ENCODE assay signal across 14 mouse cellular contexts in genomic region chr1:161247176-161247575, GRCm38 (mm10). TPM values are rescaled to one million over a fixed set of nuclear protein-coding genes. Genes with fewer than 3 reads are reported as not detected.
A peak's percentile ranks its signal among the peaks of the same experiment; 100 is the strongest.
DNase-seq lines count a peak whose midpoint lies in the region; ATAC-seq and TF ChIP-seq lines count a peak whose summit lies in the region.
"Had no signal": no experiment of that assay in that cellular context is flagged by ENCODE, and none has a peak within 500 bp of the region (broad histone marks: within the 10 kb centered on the region; RNA-seq: fewer than 3 reads in every experiment).

No protein-coding gene starts in this region.

- WGBS in kidney, embryonic 16.5 days = 80% methylated on average over 3 of the region's 3 CpGs
- WGBS in lung, postnatal 0 days = 66% methylated on average over 3 of the region's 3 CpGs

- TF ChIP-seq CTCF in lung, postnatal 0 days (IDR thresholded peaks at IDR 0.05) = no peak

- H3K9ac ChIP-seq in kidney, embryonic 16.5 days (replicated peaks; ENCODE audit: low read length) = no peak overlapping the region
- no peak overlapping the region for H3K9ac ChIP-seq in lung, postnatal 0 days (replicated peaks; ENCODE audit: low read depth)
- H3K9ac ChIP-seq: hindbrain, embryonic 15.5 days; liver, embryonic 15.5 days; stomach, embryonic 15.5 days had no signal

- no peak for TF ChIP-seq EP300 in lung, postnatal 0 days (IDR thresholded peaks at IDR 0.05)

- H3K4me1 ChIP-seq in kidney, embryonic 16.5 days (ENCODE audit: insufficient read depth, low read length) = peaks cover 20% of the 10 kb centered on the region
- H3K4me1 ChIP-seq in lung, postnatal 0 days (ENCODE audit: insufficient read depth, low read depth, low read length) = peaks cover 15% of the 10 kb centered on the region

- no peak for ATAC-seq in kidney, embryonic 16.5 days (ENCODE audit: low FRiP score, low TSS enrichment)
- no peak for ATAC-seq in lung, postnatal 0 days
- ATAC-seq: intestine, postnatal 0 days; midbrain, embryonic 16.5 days had no signal

- DNase-seq in cerebellum, postnatal 14 days = peak; percentile 17 to 19
- no peak for DNase-seq in cerebellum, postnatal 36 days
- DNase-seq in kidney, adult 8-10 months = peak; percentile 65 to 70
- DNase-seq in lung, postnatal 0 days (ENCODE audit: low spot score) = no peak
- DNase-seq in lung, postnatal 36 days = no peak
- no peak for DNase-seq in urinary bladder, postnatal 14 days (ENCODE audit: low spot score)
- DNase-seq: lung, postnatal 14 days; thymus, adult 2 months had no signal

- peaks cover 22% of the 10 kb centered on the region for H3K36me3 ChIP-seq in kidney, embryonic 16.5 days (ENCODE audit: insufficient read depth, low read length)
- H3K36me3 ChIP-seq in lung, postnatal 0 days (ENCODE audit: insufficient read depth, low read length) = peaks cover 17% of the 10 kb centered on the region; the same call in 1 of the 2 replicates

- H3K4me2 ChIP-seq in kidney, embryonic 16.5 days (replicated peaks; ENCODE audit: low read depth, low read length) = no peak overlapping the region
- H3K4me2 ChIP-seq in lung, postnatal 0 days (replicated peaks; ENCODE audit: low read depth, low read length) = peak overlapping the region; percentile 91; the same call in 1 of the 2 replicates
- H3K4me2 ChIP-seq: hindbrain, embryonic 15.5 days; stomach, embryonic 15.5 days had no signal

- H3K4me3 ChIP-seq in kidney, embryonic 16.5 days (ENCODE audit: low read length) = no peak overlapping the region
- no peak overlapping the region for H3K4me3 ChIP-seq in lung, postnatal 0 days (ENCODE audit: low read depth, low read length)
- H3K4me3 ChIP-seq: hindbrain, embryonic 15.5 days; liver, embryonic 15.5 days; stomach, embryonic 15.5 days had no signal

- H3K9me3 ChIP-seq in kidney, embryonic 16.5 days (ENCODE audit: low read length) = no peaks in the 10 kb centered on the region
- H3K9me3 ChIP-seq in lung, postnatal 0 days (ENCODE audit: low read length) = no peaks in the 10 kb centered on the region
- H3K9me3 ChIP-seq: hindbrain, embryonic 15.5 days; liver, embryonic 15.5 days; stomach, embryonic 15.5 days had no signal

- H3K27ac ChIP-seq in kidney, embryonic 16.5 days (ENCODE audit: low read length) = no peak overlapping the region
- H3K27ac ChIP-seq in lung, postnatal 0 days (ENCODE audit: low read length) = no peak overlapping the region
- H3K27ac ChIP-seq: hindbrain, embryonic 15.5 days; liver, embryonic 15.5 days; stomach, embryonic 15.5 days had no signal

- no peaks in the 10 kb centered on the region for H3K27me3 ChIP-seq in kidney, embryonic 16.5 days (ENCODE audit: insufficient read depth, low read length)
- no peaks in the 10 kb centered on the region for H3K27me3 ChIP-seq in lung, postnatal 0 days (replicated peaks; ENCODE audit: insufficient read depth, low read length)
- H3K27me3 ChIP-seq: hindbrain, embryonic 15.5 days; liver, embryonic 15.5 days; stomach, embryonic 15.5 days had no signal

RNA-seq across cellular contexts. Expression of gene Prdx6, which starts 3.8 kb away (rescaled TPM):
- polyA plus RNA-seq in kidney, embryonic 16.5 days (2015; fragmentation: Nextera tagmentation; extraction: Ambion mirVana) = 485 and 505 TPM in 2 replicates
- 1,194 and 1,245 TPM in 2 replicates for polyA plus RNA-seq in lung, postnatal 0 days (2015; fragmentation: Nextera tagmentation; extraction: Ambion mirVana)

Comparison
In these comparisons a context has a peak if more than half of its experiments do, and no peak if none do; other contexts are left out.
1. DNase-seq: peak in cerebellum, postnatal 14 days (2 of 2) and kidney, adult 8-10 months (2 of 2); none in cerebellum, postnatal 36 days (0 of 2), lung, postnatal 0 days (single experiment), lung, postnatal 36 days (single experiment) and urinary bladder, postnatal 14 days (single experiment).